Comparison of ENCODE assay signal across 8 mouse cellular contexts in genomic region chr6:28261307-28262197, GRCm38 (mm10).
DNase-seq lines count a peak whose midpoint lies in the region; ATAC-seq and TF ChIP-seq lines count a peak whose summit lies in the region.

No protein-coding gene starts in this region.

- DNase-seq in 416B (ENCODE audit: low read depth): peak; percentile 88
- DNase-seq in heart, embryonic 10.5 days (ENCODE audit: low spot score): peak; percentile 94
- DNase-seq in liver: peak; percentile 93
- DNase-seq in spleen, postnatal 4 days (ENCODE audit: low spot score in 2 of 2): peak; percentile 88 to 92

- TF ChIP-seq POLR2A in bone marrow, adult 2 months (IDR thresholded peaks at IDR 0.05; ENCODE audit: borderline replicate concordance, control insufficient read depth, low read depth, low read length): peak; percentile 98

- no peaks in the 10 kb centered on the region for H3K9me3 ChIP-seq in embryonic facial prominence, embryonic 15.5 days (replicated peaks)
- H3K9me3 ChIP-seq in heart, embryonic 10.5 days: no peaks in the 10 kb centered on the region
- H3K9me3 ChIP-seq in kidney, embryonic 15.5 days (replicated peaks): no peaks in the 10 kb centered on the region

- H3K4me3 ChIP-seq in bone marrow, adult 2 months (replicated peaks; ENCODE audit: control insufficient read depth, low read depth, low read length): peak overlapping the region; percentile 71
- H3K4me3 ChIP-seq in embryonic facial prominence, embryonic 15.5 days (replicated peaks): peak overlapping the region; percentile 92
- peak overlapping the region; percentile 93 for H3K4me3 ChIP-seq in heart, embryonic 10.5 days
- H3K4me3 ChIP-seq in kidney, embryonic 15.5 days (replicated peaks): peak overlapping the region; percentile 93

- ATAC-seq in embryonic facial prominence, embryonic 15.5 days (ENCODE audit: insufficient number of reproducible peaks, low FRiP score, low TSS enrichment, low read depth): peak; percentile 97
- ATAC-seq in kidney, embryonic 15.5 days (replicated peaks; ENCODE audit: low FRiP score): peak; percentile 96
- peak; percentile 94 for ATAC-seq in monocyte, adult 5-6 weeks (replicated peaks; ENCODE audit: insufficient number of reproducible peaks, low FRiP score, low TSS enrichment, poor library complexity, severe bottlenecking)

- no peaks in the 10 kb centered on the region for H3K27me3 ChIP-seq in embryonic facial prominence, embryonic 15.5 days
- no peaks in the 10 kb centered on the region for H3K27me3 ChIP-seq in heart, embryonic 10.5 days (ENCODE audit: insufficient read depth, poor library complexity, severe bottlenecking)
- H3K27me3 ChIP-seq in kidney, embryonic 15.5 days: no peaks in the 10 kb centered on the region

- under 1% methylated on average over 130 of the region's 131 CpGs for WGBS in bone marrow, adult 2 months
- WGBS in embryonic facial prominence, embryonic 15.5 days: under 1% methylated on average over 88 of the region's 131 CpGs
- 5% methylated on average over 130 of the region's 131 CpGs for WGBS in heart, embryonic 10.5 days
- under 1% methylated on average over 100 of the region's 131 CpGs for WGBS in kidney, embryonic 15.5 days

- peak overlapping the region; percentile 59 for H3K9ac ChIP-seq in embryonic facial prominence, embryonic 15.5 days
- H3K9ac ChIP-seq in kidney, embryonic 15.5 days: peak overlapping the region; percentile 74

- peaks cover 1% of the 10 kb centered on the region; the same call in 1 of the 2 replicates for H3K4me1 ChIP-seq in bone marrow, adult 2 months (ENCODE audit: control insufficient read depth, insufficient read depth, low read length)
- H3K4me1 ChIP-seq in embryonic facial prominence, embryonic 15.5 days: peaks cover 10% of the 10 kb centered on the region
- H3K4me1 ChIP-seq in heart, embryonic 10.5 days: no peaks in the 10 kb centered on the region
- H3K4me1 ChIP-seq in kidney, embryonic 15.5 days: peaks cover 8% of the 10 kb centered on the region

- TF ChIP-seq CTCF in bone marrow, adult 2 months (IDR thresholded peaks at IDR 0.05; ENCODE audit: control insufficient read depth, insufficient read depth, low read length): no peak

- H3K27ac ChIP-seq in bone marrow, adult 2 months (ENCODE audit: control insufficient read depth, insufficient read depth, low read depth, low read length, poor library complexity): peak overlapping the region; percentile 98
- peak overlapping the region; percentile 88 for H3K27ac ChIP-seq in embryonic facial prominence, embryonic 15.5 days (replicated peaks)
- H3K27ac ChIP-seq in heart, embryonic 10.5 days: peak overlapping the region; percentile 95
- H3K27ac ChIP-seq in kidney, embryonic 15.5 days: peak overlapping the region; percentile 95

- H3K36me3 ChIP-seq in embryonic facial prominence, embryonic 15.5 days: no peaks in the 10 kb centered on the region
- peaks cover 13% of the 10 kb centered on the region for H3K36me3 ChIP-seq in heart, embryonic 10.5 days
- peaks cover 20% of the 10 kb centered on the region for H3K36me3 ChIP-seq in kidney, embryonic 15.5 days

- H3K4me2 ChIP-seq in embryonic facial prominence, embryonic 15.5 days (replicated peaks): peak overlapping the region; percentile 89
- peak overlapping the region; percentile 90 for H3K4me2 ChIP-seq in kidney, embryonic 15.5 days

Comparison
In these comparisons a context has a peak if more than half of its experiments do, and no peak if none do; other contexts are left out.
1. Peak in every context shown above with its lines: DNase-seq, ATAC-seq, H3K4me3 ChIP-seq and H3K27ac ChIP-seq.